Mouse (Mus musculus): ENCODE data around the gene Ccdc183. TPM values are rescaled to one million over a fixed set of nuclear protein-coding genes. Genes with fewer than 3 reads are reported as not detected.

Gene Ccdc183
- total RNA-seq, 2 experiments from 2014 or later, result 0.11 TPM; not detected in 1

Other genes with a start within 250 kb of the Ccdc183 start
- 1 to 10 TPM; 9.3 to 9.4 TPM for gene Sapcd2, start 245.4 kb downstream of the Ccdc183 start, total RNA-seq (2021)
- gene Entpd2, start 221.8 kb downstream of the Ccdc183 start, total RNA-seq (2021), result 10 to 100 TPM in 1 of 2 experiments, 1 to 10 TPM in 1; 10.0 to 11.8 TPM
- gene Npdc1, start 218.3 kb downstream of the Ccdc183 start, total RNA-seq (2021), result 100 to 1,000 TPM; 102 to 112 TPM
- gene Fut7, start 194.4 kb downstream of the Ccdc183 start, total RNA-seq (2021), result under 1 TPM in 1 of 2 experiments, not detected in 1; 0.82 TPM
- gene Abca2, start 189.0 kb downstream of the Ccdc183 start, total RNA-seq (2021), result 10 to 100 TPM; 30.4 to 34.3 TPM
- 1 to 10 TPM; 1.4 to 1.7 TPM for gene Clic3, start 160.8 kb downstream of the Ccdc183 start, total RNA-seq (2021)
- 10 to 100 TPM; 41.0 to 48.5 TPM for gene Paxx, start 156.6 kb downstream of the Ccdc183 start, total RNA-seq (2021)
- gene Ptgds, start 147.6 kb downstream of the Ccdc183 start, total RNA-seq (2021), result 1 to 10 TPM; 3.6 to 6.5 TPM
- gene Lcn12, start 123.8 kb downstream of the Ccdc183 start, total RNA-seq (2021), result not detected
- gene Fbxw5, start 116.9 kb downstream of the Ccdc183 start, total RNA-seq (2021), result 100 to 1,000 TPM in 1 of 2 experiments, 10 to 100 TPM in 1; 99.5 to 118 TPM
- 1 to 10 TPM; 1.0 to 9.9 TPM for gene C8g, start 116.0 kb downstream of the Ccdc183 start, total RNA-seq (2021)
- gene Traf2, start 70.7 kb downstream of the Ccdc183 start, total RNA-seq (2021), result 10 to 100 TPM; 19.2 to 20.5 TPM
- gene Edf1, start 59.8 kb downstream of the Ccdc183 start, total RNA-seq (2021), result 100 to 1,000 TPM; 171 to 191 TPM
- 1 to 10 TPM; 4.1 to 7.1 TPM for gene Mamdc4, start 42.8 kb downstream of the Ccdc183 start, total RNA-seq (2021)
- gene Phpt1, start 42.5 kb downstream of the Ccdc183 start, total RNA-seq (2021), result 10 to 100 TPM; 74.7 to 80.0 TPM
- 1 to 10 TPM; 4.6 to 5.3 TPM for gene Ajm1, start 35.9 kb downstream of the Ccdc183 start, total RNA-seq (2021)
- 100 to 1,000 TPM; 117 to 128 TPM for gene Rabl6, start 9.2 kb downstream of the Ccdc183 start, total RNA-seq (2021)
- 10 to 100 TPM; 37.1 to 39.5 TPM for gene Tmem141, start 4.3 kb upstream of the Ccdc183 start, total RNA-seq (2021)
- gene Fcna, start 10.4 kb upstream of the Ccdc183 start, total RNA-seq (2021), result 10 to 100 TPM; 10.2 to 14.4 TPM
- gene Lcn8, start 35.4 kb upstream of the Ccdc183 start, total RNA-seq (2021), result under 1 TPM in 1 of 2 experiments, not detected in 1; 0.68 TPM
- not detected for gene Lcn5, start 40.3 kb upstream of the Ccdc183 start, total RNA-seq (2021)
- gene Lcn6, start 59.1 kb upstream of the Ccdc183 start, total RNA-seq (2021), result not detected
- not detected for gene Lcn10, start 65.0 kb upstream of the Ccdc183 start, total RNA-seq (2021)
- gene Obp2a, start 82.4 kb upstream of the Ccdc183 start, total RNA-seq (2021), result 1 to 10 TPM; 6.6 to 6.9 TPM
- 10 to 100 TPM; 74.3 to 75.0 TPM for gene Bmyc, start 89.1 kb upstream of the Ccdc183 start, total RNA-seq (2021)
- gene Obp2b, start 119.3 kb upstream of the Ccdc183 start, total RNA-seq (2021), result not detected
- gene Lcn3, start 147.9 kb upstream of the Ccdc183 start, total RNA-seq (2021), result not detected
- gene Lcn11, start 159.3 kb upstream of the Ccdc183 start, total RNA-seq (2021), result not detected
- gene Gm13539, start 164.6 kb upstream of the Ccdc183 start, total RNA-seq (2021), result not detected
- not detected for gene Glt6d1, start 198.2 kb upstream of the Ccdc183 start, total RNA-seq (2021)
- gene Lcn9, start 205.5 kb upstream of the Ccdc183 start, total RNA-seq (2021), result not detected
- not detected for gene Sohlh1, start 229.6 kb upstream of the Ccdc183 start, total RNA-seq (2021)
- 10 to 100 TPM; 12.2 to 12.9 TPM for gene Kcnt1, start 246.1 kb upstream of the Ccdc183 start, total RNA-seq (2021)